Mouse (Mus musculus) ES-E14 (cell line): ENCODE measurements at regions not wholly inside any gene's neighbourhood (a gene's known extent, or its start where the extent isn't known, plus 50 kb on each side); places are given as distances from the start of the nearest gene placed in this dataset.

Experiments used
- DNase-seq: peaks from one replicate; pipeline ENCODE4 v3.0.0-alpha.2; 2013; ENCODE audit warnings: low read depth, low spot score
- H3K27ac ChIP-seq: 2 replicates; pipeline ENCODE4 v1.5.1; 2012; ENCODE audit warnings: low read depth, mild to moderate bottlenecking, low read length, moderate library complexity, mixed read lengths; ENCODE audit not compliant: poor library complexity, insufficient read depth, severe bottlenecking
- H3K36me3 ChIP-seq: 2 replicates; pipeline ENCODE4 v1.6.1; 2012; ENCODE audit warnings: mild to moderate bottlenecking, low read length, moderate library complexity, mixed read lengths; ENCODE audit not compliant: control insufficient read depth, poor library complexity, insufficient read depth, severe bottlenecking
- H3K4me1 ChIP-seq, 2 experiments: fragments of 150-350 bp in 1 of 2; sonication (generic) in 1 of 2; 2 replicates each; pipeline ENCODE4 v1.6.1; 2012; ENCODE audit warnings: low read length in 2 of 2, mild to moderate bottlenecking in 1 of 2, mixed read lengths in 1 of 2; ENCODE audit not compliant: control insufficient read depth in 2 of 2, insufficient read depth in 2 of 2, poor library complexity in 1 of 2
- H3K4me3 ChIP-seq, 2 experiments: fragments of 150-350 bp in 1 of 2; sonication (generic) in 1 of 2; 2 replicates each; pipeline ENCODE4 v1.5.1; 2012; ENCODE audit warnings: low read length in 2 of 2, low read depth in 1 of 2, mild to moderate bottlenecking in 1 of 2, mixed read lengths in 1 of 2; ENCODE audit not compliant: insufficient read depth in 1 of 2, poor library complexity in 1 of 2, severe bottlenecking in 1 of 2
- H3K9ac ChIP-seq: 2 replicates; pipeline ENCODE4 v1.6.1; 2012; ENCODE audit warnings: low read depth, mild to moderate bottlenecking, low read length, mixed read lengths; ENCODE audit not compliant: poor library complexity, insufficient read depth, severe bottlenecking
- H3K9me3 ChIP-seq: fragments of 150-350 bp; sonication (generic); 2 replicates; pipeline ENCODE4 v1.6.1; 2012; ENCODE audit warnings: low read depth, mild to moderate bottlenecking, low read length; ENCODE audit not compliant: control insufficient read depth, insufficient read depth
- CHD2 ChIP-seq: IDR thresholded peaks from 2 replicates; pipeline ENCODE4 v1.6.1; 2014; ENCODE audit warnings: mild to moderate bottlenecking, low read depth, low read length, inconsistent platforms
- HCFC1 ChIP-seq: IDR thresholded peaks from 2 replicates; pipeline ENCODE4 v1.6.1; 2012; ENCODE audit warnings: low read length, inconsistent platforms, borderline replicate concordance; ENCODE audit not compliant: insufficient read depth
- MAFK ChIP-seq: IDR thresholded peaks from 2 replicates; pipeline ENCODE4 v1.6.1; 2014; ENCODE audit warnings: mild to moderate bottlenecking, low read depth, low read length, inconsistent platforms; ENCODE audit not compliant: insufficient read depth
- ZC3H11A ChIP-seq: IDR thresholded peaks from 2 replicates; pipeline ENCODE4 v1.6.1; 2012; ENCODE audit warnings: low read depth, mild to moderate bottlenecking, inconsistent platforms, low read length, borderline replicate concordance
- ZNF384 ChIP-seq: IDR thresholded peaks from 2 replicates; pipeline ENCODE4 v1.6.1; 2012; ENCODE audit warnings: low read depth, low read length, inconsistent platforms
- in situ Hi-C, 2 experiments: fragments of 600-800 bp; cut with MboI; formaldehyde crosslinking; loops; one replicate each; pipeline ENCODE4 v1.15.1; 2025; ENCODE audit warnings: low sequenced_read_pairs in 2 of 2, inconsistent platforms in 1 of 2; ENCODE audit not compliant: unreplicated experiment in 2 of 2

- no peak for TF ChIP-seq CHD2
- TF ChIP-seq ZC3H11A: no peak
- Histone ChIP-seq H3K9ac (no peak overlapping the region), H3K9me3 (no peaks in the 10 kb centered on the region), H3K36me3 (no peaks in the 10 kb centered on the region), H3K4me3 (no peak overlapping the region), H3K4me1 (no peaks in the 10 kb centered on the region), H3K27ac (no peak overlapping the region)
- in situ Hi-C loops: no loop called here
- no peak for DNase-seq
Observed at GRCm38 (mm10) chr3:149767847-149768421, 777.6 kb upstream of the Adgrl2 start.

DNA sequence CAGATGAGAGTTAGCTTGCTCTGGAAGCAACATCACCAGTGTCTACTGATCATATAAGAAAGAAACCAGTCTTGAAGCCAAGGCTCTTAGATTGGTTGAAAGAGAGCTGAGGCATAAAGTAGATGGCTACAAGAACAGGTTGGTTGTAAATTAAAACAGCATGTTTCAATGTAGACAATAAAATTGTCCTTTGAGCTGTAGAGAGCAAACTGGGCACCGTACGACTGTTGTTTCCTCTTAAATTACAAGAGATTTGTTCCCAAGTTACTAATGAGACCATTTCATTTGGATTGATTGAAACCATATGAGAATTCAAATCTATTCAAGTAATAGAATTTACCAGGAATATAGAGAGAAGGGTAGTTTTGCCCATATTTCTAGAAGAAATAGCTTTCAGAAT lies 770.9 kb upstream of the Adgrl2 start:
- Histone ChIP-seq H3K9me3 (no peaks in the 10 kb centered on the region), H3K9ac (no peak overlapping the region), H3K36me3 (no peaks in the 10 kb centered on the region), H3K4me3 (no peak overlapping the region), H3K27ac (no peak overlapping the region), H3K4me1 (no peaks in the 10 kb centered on the region)
- in situ Hi-C loops: no loop called here
- DNase-seq: no peak
- TF ChIP-seq CHD2: no peak
- no peak for TF ChIP-seq ZC3H11A
- no peak for TF ChIP-seq HCFC1
- no peak for TF ChIP-seq ZNF384
- TF ChIP-seq MAFK: no peak

GRCm38 (mm10) chr3:149757910-149758592 lies 767.7 kb upstream of the Adgrl2 start:
- no peak for DNase-seq
- in situ Hi-C loops: no loop called here
- Histone ChIP-seq H3K4me1 (no peaks in the 10 kb centered on the region), H3K36me3 (no peaks in the 10 kb centered on the region), H3K9me3 (no peaks in the 10 kb centered on the region), H3K9ac (no peak overlapping the region), H3K4me3 (no peak overlapping the region), H3K27ac (no peak overlapping the region)
- TF ChIP-seq HCFC1 (no peak), ZC3H11A (no peak), MAFK (no peak), CHD2 (no peak), ZNF384 (no peak)

- TF ChIP-seq MAFK (no peak), ZNF384 (no peak), ZC3H11A (no peak), HCFC1 (no peak), CHD2 (no peak)
- DNase-seq: no peak
- no peak overlapping the region for H3K9ac ChIP-seq
- no peak overlapping the region for H3K27ac ChIP-seq
- in situ Hi-C loops: no loop called here
- H3K36me3 ChIP-seq: no peaks in the 10 kb centered on the region
- H3K4me1 ChIP-seq: no peaks in the 10 kb centered on the region
- H3K4me3 ChIP-seq: no peak overlapping the region
- no peaks in the 10 kb centered on the region for H3K9me3 ChIP-seq
Observed at GRCm38 (mm10) chr3:149736069-149736468, 745.7 kb upstream of the Adgrl2 start.
